Mouse (Mus musculus) liver, postnatal 0 days (tissue): ENCODE results near the gene Clec5a. TPM values are rescaled to one million over a fixed set of nuclear protein-coding genes. Genes with fewer than 3 reads are reported as not detected.
"Not testable (repeated sequence)": the region's sequence is repeated elsewhere in the genome, so short reads cannot be mapped to it uniquely, and the experiment has no call there.

Source experiments
- ATAC-seq: fragments of 200-750 bp; cut with Nextera tagmentation; 2 replicates; pipeline ENCODE4 v1.8.0; 2017; ENCODE audit warnings: mild to moderate bottlenecking, moderate library complexity
- DNase-seq: peaks from one replicate; pipeline ENCODE4 v3.0.0-alpha.2; 2016
- H3K27ac ChIP-seq: fragments of 300-500 bp; sonication (generic); 2 replicates; pipeline ENCODE4 v1.5.1; 2014; ENCODE audit warnings: antibody characterized with exemption, moderate library complexity, mild to moderate bottlenecking, low read depth
- H3K27me3 ChIP-seq: fragments of 300-500 bp; sonication (generic); 2 replicates; pipeline ENCODE4 v1.6.1; 2014; ENCODE audit warnings: low read length, control low read depth, mixed read lengths; ENCODE audit not compliant: insufficient read depth
- H3K36me3 ChIP-seq: fragments of 300-500 bp; sonication (generic); replicated peaks from 2 replicates; pipeline ENCODE4 v1.6.1; 2014; ENCODE audit warnings: mild to moderate bottlenecking, control low read depth, low read length, moderate library complexity, mixed read lengths; ENCODE audit not compliant: insufficient read depth
- H3K4me1 ChIP-seq: fragments of 300-500 bp; sonication (generic); 2 replicates; pipeline ENCODE4 v1.6.1; 2014; ENCODE audit warnings: antibody characterized with exemption, mild to moderate bottlenecking, control low read depth; ENCODE audit not compliant: insufficient read depth
- H3K4me2 ChIP-seq: fragments of 300-500 bp; sonication (generic); 2 replicates; pipeline ENCODE4 v1.6.1; 2014; ENCODE audit warnings: low read depth, mild to moderate bottlenecking, low read length, moderate library complexity, mixed read lengths
- H3K4me3 ChIP-seq: fragments of 300-500 bp; sonication (generic); 2 replicates; pipeline ENCODE4 v1.5.1; 2014; ENCODE audit warnings: low read depth, low read length
- H3K9ac ChIP-seq: fragments of 300-500 bp; sonication (generic); replicated peaks from 2 replicates; pipeline ENCODE4 v1.6.1; 2014; ENCODE audit warnings: mild to moderate bottlenecking, moderate library complexity
- H3K9me3 ChIP-seq: fragments of 300-500 bp; sonication (generic); 2 replicates; pipeline ENCODE4 v1.6.1; 2016; ENCODE audit warnings: mild to moderate bottlenecking, control low read depth, low read length, mixed read lengths
- CTCF ChIP-seq: sonication (generic); IDR thresholded peaks from 2 replicates; pipeline ENCODE4 v1.5.1; 2016; ENCODE audit warnings: antibody characterized with exemption, low read depth
- EP300 ChIP-seq: IDR thresholded peaks from 2 replicates; pipeline ENCODE4 v1.6.1; 2016; ENCODE audit warnings: antibody characterized with exemption, low read depth, mild to moderate bottlenecking
- WGBS: fragments of 180-500 bp; shearing (Covaris S2); extraction: QIAGEN DNeasy Blood & Tissue Kit; methylation state at CpG from one replicate; pipeline ENCODE4 v1.1.7; 2014; ENCODE audit not compliant: insufficient replicate concordance; 5-methylcytosine and 5-hydroxymethylcytosine counted together
- polyA plus RNA-seq: library from polyadenylated mRNA; unstranded; fragments of >200 nt; fragmentation: Nextera tagmentation; extraction: Ambion mirVana; gene quantifications from 2 replicates; pipeline ENCODE4 v1.2.1, GENCODE M21; 2015

Gene Clec5a
- polyA plus RNA-seq, 1 experiment from 2014 or later, result 12.0 TPM

DNA sequence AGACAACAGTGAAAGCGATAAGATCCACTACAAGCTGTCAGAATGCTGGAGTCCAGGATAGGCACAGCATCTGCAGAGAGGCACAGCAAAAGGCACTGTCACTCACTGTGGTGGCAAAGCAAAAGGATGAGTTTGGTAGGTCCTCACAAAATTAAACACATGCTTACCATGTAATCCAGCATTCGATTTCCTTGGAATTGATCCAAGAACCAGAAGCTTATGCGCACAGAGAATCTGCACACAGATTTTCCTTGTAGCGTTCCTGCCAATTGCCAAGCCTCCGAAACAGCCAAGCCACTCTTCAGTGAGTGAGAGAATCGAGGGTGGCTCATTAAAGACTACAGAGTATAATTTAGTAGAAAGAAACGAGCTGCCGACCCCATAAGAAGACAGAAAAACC, 24.6 kb upstream of the Clec5a start:
- ATAC-seq, result no peak

DNA sequence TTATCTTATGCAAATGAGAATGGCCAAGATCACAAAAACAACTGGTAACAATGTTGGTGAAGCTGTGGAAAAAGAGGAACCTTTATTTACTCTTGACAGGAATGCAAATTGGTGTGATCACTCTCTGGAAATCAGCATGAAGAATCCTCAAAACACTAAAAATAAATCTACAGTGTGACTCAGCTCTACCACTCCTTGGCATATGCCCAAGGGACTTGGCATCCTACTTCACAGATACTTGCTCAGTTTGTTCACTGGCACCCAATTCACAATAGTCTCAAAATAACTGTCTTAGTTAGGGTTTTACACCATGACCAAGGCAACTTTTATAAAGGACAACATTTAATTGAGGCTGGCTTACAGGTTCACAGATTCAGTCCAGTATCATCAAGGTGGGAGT, 21.8 kb upstream of the Clec5a start:
- H3K36me3 ChIP-seq, result no peaks in the 10 kb centered on the region
- H3K27me3 ChIP-seq, result no peaks in the 10 kb centered on the region
- no peak overlapping the region for H3K9ac ChIP-seq
- no peaks in the 10 kb centered on the region for H3K9me3 ChIP-seq
- DNase-seq (no peak), ATAC-seq (no peak)
- no peak overlapping the region for H3K4me3 ChIP-seq
- no peak overlapping the region for H3K4me2 ChIP-seq
- no peak overlapping the region for H3K27ac ChIP-seq
- no peaks in the 10 kb centered on the region for H3K4me1 ChIP-seq
- TF ChIP-seq CTCF, result no peak
- TF ChIP-seq EP300, result no peak

More for the DNA sequence above, 24.6 kb upstream of the Clec5a start:
- H3K4me3 ChIP-seq, result no peak overlapping the region
- no peaks in the 10 kb centered on the region for H3K27me3 ChIP-seq
- 76% methylated on average over 8 of the region's 8 CpGs for WGBS
- H3K27ac ChIP-seq, result no peak overlapping the region
- DNase-seq, result no peak
- H3K9me3 ChIP-seq, result no peaks in the 10 kb centered on the region
- TF ChIP-seq EP300, result no peak
- no peak for TF ChIP-seq CTCF
- H3K9ac ChIP-seq, result no peak overlapping the region
- H3K4me2 ChIP-seq, result no peak overlapping the region
- H3K4me1 ChIP-seq, result no peaks in the 10 kb centered on the region
- H3K36me3 ChIP-seq, result no peaks in the 10 kb centered on the region

DNA sequence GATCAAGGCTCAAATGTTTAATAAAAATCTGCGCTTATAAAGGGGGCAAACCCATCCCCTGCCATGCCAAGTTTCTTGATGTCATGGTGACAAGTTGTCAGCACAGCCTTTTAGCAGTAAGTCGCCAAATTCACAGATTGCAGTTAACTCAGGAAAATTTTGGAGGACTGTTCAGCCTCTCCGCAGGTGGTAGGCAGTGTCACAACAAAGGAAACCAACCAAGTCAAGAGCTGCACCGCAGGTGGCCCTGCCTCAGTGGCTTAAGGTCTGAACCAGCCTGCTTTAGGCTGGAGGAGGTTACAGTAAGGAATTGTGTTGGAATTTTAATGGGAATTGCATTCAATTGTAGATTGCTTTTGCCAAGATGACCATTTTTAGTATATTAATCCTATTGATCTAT, 12.9 kb upstream of the Clec5a start:
- H3K4me2 ChIP-seq, ATAC-seq, H3K27me3 ChIP-seq, H3K36me3 ChIP-seq, H3K4me3 ChIP-seq, H3K4me1 ChIP-seq, H3K27ac ChIP-seq, H3K9me3 ChIP-seq, H3K9ac ChIP-seq, DNase-seq: not testable (repeated sequence)
- WGBS, result 47% methylated on average over 4 of the region's 4 CpGs

DNA sequence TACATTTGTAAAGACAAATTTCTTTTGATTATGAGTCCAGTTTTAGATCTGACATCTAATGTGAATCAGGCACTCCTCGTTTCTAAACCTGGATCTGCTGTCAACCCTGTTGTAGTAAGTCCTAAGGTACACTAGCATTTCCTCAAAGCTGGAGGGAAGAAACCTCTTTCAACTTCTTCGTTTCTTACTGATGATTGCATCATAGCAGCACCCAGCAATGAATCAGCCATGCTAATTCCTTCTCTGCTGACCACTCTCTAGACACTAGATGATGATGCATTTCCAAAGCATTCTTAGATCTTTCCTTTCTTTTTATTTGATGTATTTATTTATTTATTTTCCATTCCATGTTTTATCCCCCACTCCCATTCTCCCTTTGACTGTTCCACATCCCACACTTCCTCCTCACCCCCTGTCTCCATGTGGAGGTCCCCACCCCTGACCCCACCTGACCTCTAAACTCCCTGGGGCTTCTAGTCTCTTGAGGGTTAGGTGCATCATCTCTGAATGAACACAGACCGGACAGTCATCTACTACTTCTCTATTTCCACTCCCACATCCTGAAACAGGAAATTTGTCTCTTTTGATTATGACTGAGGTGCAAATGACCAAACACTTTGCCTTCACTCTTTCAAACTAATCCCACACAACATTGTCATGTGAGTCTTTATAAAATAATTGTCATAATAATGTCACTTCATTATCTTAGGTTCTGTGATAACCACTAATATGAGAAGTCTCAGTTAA, 9.4 kb upstream of the Clec5a start:
- no peak overlapping the region for H3K4me2 ChIP-seq
- no peaks in the 10 kb centered on the region for H3K9me3 ChIP-seq
- no peak overlapping the region for H3K27ac ChIP-seq
- H3K9ac ChIP-seq, result no peak overlapping the region
- H3K4me1 ChIP-seq, result no peaks in the 10 kb centered on the region
- no peaks in the 10 kb centered on the region for H3K27me3 ChIP-seq
- no peaks in the 10 kb centered on the region for H3K36me3 ChIP-seq
- TF ChIP-seq EP300, result no peak
- TF ChIP-seq CTCF, result no peak
- 24% methylated on average over 3 of the region's 3 CpGs for WGBS
- H3K4me3 ChIP-seq, result no peak overlapping the region
- no peak for ATAC-seq
- no peak for DNase-seq

DNA sequence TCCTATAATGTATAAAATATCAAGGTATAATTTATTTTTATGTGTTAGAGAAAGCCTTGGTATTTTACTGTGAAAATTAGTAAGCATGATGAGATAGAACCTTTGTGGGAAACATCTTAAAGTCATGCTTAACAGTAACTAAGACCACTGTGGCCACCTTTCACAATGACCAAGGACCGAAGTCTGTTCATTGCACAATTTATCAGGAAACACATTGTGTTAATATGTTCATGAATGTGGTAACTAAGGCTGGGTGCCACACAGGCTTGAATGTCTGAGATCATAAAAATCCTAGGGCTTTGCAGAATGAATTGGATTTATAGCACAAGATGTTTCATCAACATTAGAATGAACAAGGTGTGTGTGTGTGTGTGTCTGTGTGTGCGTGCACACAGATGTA, 2.7 kb upstream of the Clec5a start:
- WGBS, result 69% methylated on average over 2 of the region's 2 CpGs
- no peaks in the 10 kb centered on the region for H3K27me3 ChIP-seq
- H3K9ac ChIP-seq, result no peak overlapping the region
- ATAC-seq, result no peak
- H3K36me3 ChIP-seq, result no peaks in the 10 kb centered on the region
- no peak for DNase-seq
- H3K27ac ChIP-seq, result no peak overlapping the region
- no peaks in the 10 kb centered on the region for H3K4me1 ChIP-seq
- H3K4me2 ChIP-seq, result no peak overlapping the region
- no peak overlapping the region for H3K4me3 ChIP-seq
- TF ChIP-seq CTCF (no peak), EP300 (no peak)
- H3K9me3 ChIP-seq, result no peaks in the 10 kb centered on the region

DNA sequence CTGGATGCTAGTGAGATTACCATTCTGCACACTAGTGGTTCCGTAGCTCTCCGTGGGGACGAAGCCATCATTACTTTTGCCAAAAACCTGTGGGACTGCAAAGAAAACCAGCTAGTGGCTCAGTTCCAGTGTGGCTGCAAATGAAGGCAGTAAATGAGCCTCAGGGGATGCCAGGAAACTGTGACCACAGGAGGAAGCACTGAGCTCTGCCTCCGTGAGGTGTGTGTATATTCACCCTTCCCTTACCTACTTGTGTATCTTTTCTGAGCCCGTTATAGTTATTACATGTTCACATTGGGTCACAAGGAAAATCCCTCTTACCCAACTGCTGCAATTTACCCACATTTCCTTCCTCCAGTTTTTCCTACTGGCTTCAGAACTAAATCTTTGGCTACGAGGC, 1.3 kb downstream of the Clec5a start:
- 46% methylated on average over 6 of the region's 6 CpGs for WGBS
- H3K4me2 ChIP-seq, result peak overlapping the region; percentile 38
- TF ChIP-seq EP300, result no peak
- no peak for TF ChIP-seq CTCF
- no peaks in the 10 kb centered on the region for H3K27me3 ChIP-seq
- no peaks in the 10 kb centered on the region for H3K4me1 ChIP-seq
- no peak for DNase-seq
- no peaks in the 10 kb centered on the region for H3K36me3 ChIP-seq
- 0 out of 2 replicates have a peak overlapping the region, but pooled peaks have one; percentile 4 for H3K27ac ChIP-seq
- ATAC-seq, result no peak
- H3K9me3 ChIP-seq, result no peaks in the 10 kb centered on the region
- H3K4me3 ChIP-seq, result peak overlapping the region; percentile 34
- H3K9ac ChIP-seq, result no peak overlapping the region

DNA sequence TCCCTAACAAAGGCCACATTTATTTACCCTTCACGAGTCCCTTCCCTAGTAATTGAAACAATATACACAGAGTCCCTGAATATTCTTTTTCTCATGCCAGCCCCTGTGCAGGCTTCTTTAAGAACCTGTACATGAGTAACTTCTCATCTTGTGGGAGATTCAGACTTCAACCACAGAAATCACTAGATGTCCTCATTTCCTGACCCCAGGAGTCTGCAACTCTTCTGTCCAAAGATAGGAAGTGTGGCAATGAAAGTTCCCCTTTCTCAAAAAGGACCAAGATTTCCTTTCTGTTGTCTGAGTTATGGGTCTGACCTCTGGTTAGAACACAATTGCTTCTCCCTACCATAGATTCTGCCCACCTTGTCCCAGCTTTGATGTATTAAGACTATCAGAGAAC, 9.3 kb downstream of the Clec5a start:
- ATAC-seq (0 out of 2 replicates have a peak, but pooled peaks have one; percentile 33), DNase-seq (no peak)
- H3K4me1 ChIP-seq, result no peaks in the 10 kb centered on the region
- no peaks in the 10 kb centered on the region for H3K27me3 ChIP-seq
- H3K4me3 ChIP-seq, result no peak overlapping the region
- H3K9me3 ChIP-seq, result no peaks in the 10 kb centered on the region
- no peaks in the 10 kb centered on the region for H3K36me3 ChIP-seq
- H3K4me2 ChIP-seq, result no peak overlapping the region; the same call in 1 of the 2 replicates
- 42% methylated on average over 1 of the region's 1 CpGs for WGBS
- no peak overlapping the region for H3K27ac ChIP-seq
- no peak overlapping the region for H3K9ac ChIP-seq
- TF ChIP-seq CTCF (no peak), EP300 (peak; percentile 34; the same call in 1 of the 2 replicates)
